Mouse (Mus musculus) embryonic facial prominence, embryonic 14.5 days (tissue): ENCODE measurements around the gene Galnt7. TPM values are rescaled to one million over a fixed set of nuclear protein-coding genes. Genes with fewer than 3 reads are reported as not detected.

Experiments used
- ATAC-seq: fragments of 200-750 bp; cut with Nextera tagmentation; 2 replicates; pipeline ENCODE4 v1.8.0; 2017; ENCODE audit warnings: low read depth, moderate number of reproducible peaks, moderate TSS enrichment
- DNase-seq: peaks from one replicate; pipeline ENCODE4 v3.0.0-alpha.2; 2015; ENCODE audit warnings: low spot score
- H3K27ac ChIP-seq: fragments of 300-500 bp; sonication (generic); replicated peaks from 2 replicates; pipeline ENCODE4 v1.5.1; 2014; ENCODE audit warnings: low read depth, mild to moderate bottlenecking, low read length, moderate library complexity
- H3K27me3 ChIP-seq: fragments of 300-500 bp; sonication (generic); replicated peaks from 2 replicates; pipeline ENCODE4 v1.6.1; 2014; ENCODE audit warnings: low read length; ENCODE audit not compliant: control insufficient read depth, insufficient read depth
- H3K36me3 ChIP-seq: fragments of 300-500 bp; sonication (generic); 2 replicates; pipeline ENCODE4 v1.6.1; 2014; ENCODE audit warnings: low read length, mixed read lengths; ENCODE audit not compliant: control insufficient read depth, insufficient read depth
- H3K4me1 ChIP-seq: fragments of 300-500 bp; sonication (generic); 2 replicates; pipeline ENCODE4 v1.6.1; 2014; ENCODE audit warnings: antibody characterized with exemption, low read length; ENCODE audit not compliant: control insufficient read depth, insufficient read depth
- H3K4me2 ChIP-seq: fragments of 300-500 bp; sonication (generic); 2 replicates; pipeline ENCODE4 v1.6.1; 2014; ENCODE audit warnings: low read depth, mild to moderate bottlenecking, low read length, moderate library complexity, mixed read lengths
- H3K4me3 ChIP-seq: fragments of 300-500 bp; sonication (generic); 2 replicates; pipeline ENCODE4 v1.5.1; 2014; ENCODE audit warnings: low read depth, mild to moderate bottlenecking, low read length
- H3K9ac ChIP-seq: fragments of 300-500 bp; sonication (generic); 2 replicates; pipeline ENCODE4 v1.6.1; 2014; ENCODE audit warnings: low read depth, mild to moderate bottlenecking, low read length, moderate library complexity, mixed read lengths
- H3K9me3 ChIP-seq: fragments of 300-500 bp; sonication (generic); 2 replicates; pipeline ENCODE4 v1.6.1; 2016; ENCODE audit warnings: low read length; ENCODE audit not compliant: control insufficient read depth
- WGBS: fragments of 180-500 bp; shearing (Covaris S2); extraction: QIAGEN DNeasy Blood & Tissue Kit; methylation state at CpG from one replicate; pipeline ENCODE4 v1.1.7; 2014; 5-methylcytosine and 5-hydroxymethylcytosine counted together
- polyA plus RNA-seq: library from polyadenylated mRNA; unstranded; fragments of >200 nt; fragmentation: Nextera tagmentation; extraction: Ambion mirVana; gene quantifications from 2 replicates; pipeline ENCODE4 v1.2.1, GENCODE M21; 2014

The Galnt7 gene
- 13.0 and 14.1 TPM in 2 replicates for polyA plus RNA-seq

GRCm38 (mm10) chr8:57652456-57653055 is at the start of gene Galnt7:
TSS of gene Galnt7 (minus strand) at chr8:57653032.
- no peaks in the 10 kb centered on the region for H3K9me3 ChIP-seq
- H3K4me2 ChIP-seq: peak within 1 kb of the TSS; percentile 74
- H3K27ac ChIP-seq: peak within 1 kb of the TSS; percentile 96
- ATAC-seq (peak; percentile 89), DNase-seq (peak; percentile 85)
- H3K4me1 ChIP-seq: peaks cover 13% of the 10 kb centered on the region
- no peaks in the 10 kb centered on the region for H3K27me3 ChIP-seq
- peak within 1 kb of the TSS; percentile 70 for H3K4me3 ChIP-seq
- H3K9ac ChIP-seq: peak within 1 kb of the TSS; percentile 97
- no peaks in the 10 kb centered on the region for H3K36me3 ChIP-seq
- no CpG with 5 or more reads among the region's 74 CpGs for WGBS

GRCm38 (mm10) chr8:57688633-57689032 is 35.8 kb upstream of the Galnt7 start:
- H3K4me1 ChIP-seq: no peaks in the 10 kb centered on the region; the same call in 1 of the 2 replicates
- no peaks in the 10 kb centered on the region for H3K9me3 ChIP-seq
- no peaks in the 10 kb centered on the region for H3K27me3 ChIP-seq
- no peak overlapping the region for H3K9ac ChIP-seq
- ATAC-seq: peak; percentile 83; the same call in 1 of the 2 replicates
- WGBS: 44% methylated on average over 7 of the region's 7 CpGs
- DNase-seq: no peak
- no peak overlapping the region for H3K27ac ChIP-seq
- no peaks in the 10 kb centered on the region for H3K36me3 ChIP-seq
- no peak overlapping the region for H3K4me2 ChIP-seq
- no peak overlapping the region for H3K4me3 ChIP-seq

DNA sequence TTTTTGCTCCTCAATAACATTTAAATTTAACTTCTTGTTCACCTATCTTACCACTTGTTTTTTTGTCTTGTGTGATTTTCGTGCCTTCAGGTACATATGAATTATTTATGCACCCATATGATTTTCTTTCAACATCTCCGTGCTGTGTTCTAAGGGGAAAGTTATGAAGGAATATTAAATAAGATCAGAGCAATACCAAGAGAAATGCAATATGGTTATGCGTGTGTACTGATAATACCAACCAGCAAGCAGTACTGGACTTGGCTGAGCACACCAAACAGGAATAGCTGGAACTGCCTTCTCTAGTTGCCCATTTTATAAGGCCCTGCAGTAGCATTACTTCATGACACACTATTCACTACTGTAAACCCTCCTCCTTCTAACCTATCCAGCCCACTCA is 33.0 kb upstream of the Galnt7 start:
- Histone ChIP-seq H3K4me2 (no peak overlapping the region), H3K36me3 (no peaks in the 10 kb centered on the region), H3K4me3 (no peak overlapping the region), H3K4me1 (no peaks in the 10 kb centered on the region; the same call in 1 of the 2 replicates), H3K9me3 (no peaks in the 10 kb centered on the region), H3K9ac (no peak overlapping the region), H3K27ac (no peak overlapping the region), H3K27me3 (no peaks in the 10 kb centered on the region)
- 86% methylated on average over 3 of the region's 3 CpGs for WGBS
- ATAC-seq (no peak), DNase-seq (no peak)

- H3K9me3 ChIP-seq: no peaks in the 10 kb centered on the region
- H3K4me2 ChIP-seq: no peak overlapping the region
- H3K4me1 ChIP-seq: no peaks in the 10 kb centered on the region
- H3K4me3 ChIP-seq: no peak overlapping the region
- ATAC-seq: no peak
- no peaks in the 10 kb centered on the region for H3K36me3 ChIP-seq
- 79% methylated on average over 5 of the region's 5 CpGs for WGBS
- DNase-seq: no peak
- H3K27me3 ChIP-seq: no peaks in the 10 kb centered on the region
- H3K27ac ChIP-seq: no peak overlapping the region
- no peak overlapping the region for H3K9ac ChIP-seq
Measured at GRCm38 (mm10) chr8:57680044-57680443, 27.2 kb upstream of the Galnt7 start.

DNA sequence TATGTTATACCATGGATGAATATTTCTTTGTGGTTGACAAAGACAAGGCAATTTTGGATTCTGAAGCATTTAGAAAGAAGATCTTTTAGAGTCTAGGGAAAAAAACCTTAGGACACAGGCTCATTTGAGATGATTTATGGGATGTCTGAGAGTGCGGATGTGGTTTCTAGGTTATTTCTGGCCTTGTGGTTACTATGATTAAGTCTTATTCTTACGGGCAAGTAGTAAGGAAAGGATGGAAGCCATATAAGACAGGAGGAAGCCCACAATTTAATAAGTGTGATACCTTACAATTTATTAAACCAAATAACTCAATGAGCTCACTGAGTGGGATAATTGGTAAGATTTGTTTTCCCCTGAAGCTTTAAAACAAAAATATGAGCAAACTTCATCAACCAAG is 11.3 kb upstream of the Galnt7 start:
- WGBS: 83% methylated on average over 2 of the region's 2 CpGs
- Histone ChIP-seq H3K4me1 (no peaks in the 10 kb centered on the region), H3K9ac (no peak overlapping the region), H3K36me3 (no peaks in the 10 kb centered on the region), H3K4me2 (no peak overlapping the region), H3K27ac (no peak overlapping the region), H3K4me3 (no peak overlapping the region), H3K9me3 (no peaks in the 10 kb centered on the region), H3K27me3 (no peaks in the 10 kb centered on the region)
- ATAC-seq (no peak), DNase-seq (no peak)

DNA sequence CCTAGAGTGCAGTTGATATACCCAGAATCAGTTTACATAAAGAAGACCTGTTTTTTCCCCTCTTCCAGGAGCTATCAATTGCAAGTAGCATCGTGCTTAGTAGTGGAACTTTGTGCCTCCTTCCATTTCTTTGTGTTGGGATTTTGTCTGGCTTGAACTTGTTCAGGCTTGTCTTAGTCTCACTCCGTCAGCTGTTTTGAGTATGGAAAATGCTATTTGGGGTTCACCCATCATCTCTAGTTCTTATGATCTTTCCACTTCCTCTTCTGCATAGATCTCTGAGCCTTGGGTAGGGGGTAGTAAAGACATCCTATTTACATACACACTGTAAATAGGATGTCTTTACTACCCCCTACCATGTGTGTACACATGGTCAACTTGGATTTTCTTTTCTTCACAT is 7.2 kb upstream of the Galnt7 start:
- Histone ChIP-seq H3K9ac (no peak overlapping the region), H3K4me1 (no peaks in the 10 kb centered on the region), H3K27ac (no peak overlapping the region), H3K4me3 (no peak overlapping the region), H3K36me3 (no peaks in the 10 kb centered on the region), H3K9me3 (no peaks in the 10 kb centered on the region), H3K4me2 (no peak overlapping the region), H3K27me3 (no peaks in the 10 kb centered on the region)
- 89% methylated on average over 2 of the region's 2 CpGs for WGBS
- no peak for DNase-seq
- no peak for ATAC-seq

- H3K9ac ChIP-seq: no peak overlapping the region
- H3K4me1 ChIP-seq: peaks cover 7% of the 10 kb centered on the region; the same call in 1 of the 2 replicates
- H3K4me2 ChIP-seq: no peak overlapping the region
- H3K27ac ChIP-seq: no peak overlapping the region
- no peaks in the 10 kb centered on the region for H3K36me3 ChIP-seq
- no peak for ATAC-seq
- no peaks in the 10 kb centered on the region for H3K9me3 ChIP-seq
- H3K27me3 ChIP-seq: no peaks in the 10 kb centered on the region
- no peak overlapping the region for H3K4me3 ChIP-seq
- DNase-seq: peak; percentile 47
- WGBS: 54% methylated on average over 6 of the region's 6 CpGs
Measured at GRCm38 (mm10) chr8:57656446-57656845, 3.6 kb upstream of the Galnt7 start.

DNA sequence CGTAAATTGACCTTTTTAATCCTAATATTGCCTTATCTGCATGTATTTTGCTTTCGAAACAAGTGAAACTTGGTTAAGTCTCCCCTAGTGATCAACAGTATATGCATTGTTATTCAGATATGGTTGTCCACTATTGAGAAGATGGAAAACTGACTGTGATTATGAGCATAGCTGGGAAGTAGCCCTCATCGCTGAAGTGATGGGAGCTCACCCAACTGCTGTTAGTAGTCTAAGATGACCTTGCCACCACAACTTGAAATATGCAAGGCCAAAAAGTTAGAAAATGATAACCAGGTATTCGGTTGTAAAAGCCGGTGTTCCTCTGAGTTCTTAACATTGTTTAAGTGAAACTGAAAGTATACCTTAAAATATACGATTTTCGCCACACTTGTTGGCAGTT is 1.3 kb upstream of the Galnt7 start:
- 0 out of 2 replicates have a peak overlapping the region, but pooled peaks have one; percentile 70 for H3K4me3 ChIP-seq
- peak overlapping the region; percentile 74 for H3K4me2 ChIP-seq
- no peaks in the 10 kb centered on the region for H3K27me3 ChIP-seq
- no peak for DNase-seq
- peaks cover 7% of the 10 kb centered on the region; the same call in 1 of the 2 replicates for H3K4me1 ChIP-seq
- no peaks in the 10 kb centered on the region for H3K36me3 ChIP-seq
- no peaks in the 10 kb centered on the region for H3K9me3 ChIP-seq
- H3K27ac ChIP-seq: no peak overlapping the region
- no peak for ATAC-seq
- 89% methylated on average over 7 of the region's 7 CpGs for WGBS
- H3K9ac ChIP-seq: no peak overlapping the region

DNA sequence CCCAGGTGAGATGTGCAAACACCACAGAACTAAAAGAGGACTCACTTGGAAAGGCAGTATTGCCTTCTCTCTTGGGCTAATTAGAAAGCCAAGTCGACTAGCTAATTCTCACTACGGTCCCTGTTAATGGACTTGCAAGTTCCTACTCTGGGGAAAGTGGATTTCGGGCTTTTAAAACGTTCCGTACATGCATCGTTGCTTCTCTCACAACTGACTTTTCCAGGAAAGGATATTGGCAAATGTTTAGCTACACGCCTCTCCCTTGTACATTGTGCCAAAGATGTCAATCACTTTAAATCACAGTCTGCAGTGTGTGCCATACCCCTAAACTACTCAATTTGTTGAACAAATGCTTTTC is 915 bp upstream of the Galnt7 start:
- no peaks in the 10 kb centered on the region for H3K27me3 ChIP-seq
- H3K9me3 ChIP-seq: no peaks in the 10 kb centered on the region
- H3K4me2 ChIP-seq: peak overlapping the region; percentile 74
- ATAC-seq (no peak), DNase-seq (no peak)
- 14% methylated on average over 7 of the region's 7 CpGs for WGBS
- peak overlapping the region; percentile 61; the same call in 1 of the 2 replicates for H3K27ac ChIP-seq
- H3K9ac ChIP-seq: peak overlapping the region; percentile 97
- no peaks in the 10 kb centered on the region for H3K36me3 ChIP-seq
- peaks cover 7% of the 10 kb centered on the region; the same call in 1 of the 2 replicates for H3K4me1 ChIP-seq
- H3K4me3 ChIP-seq: peak overlapping the region; percentile 70
